Mouse (Mus musculus) hindbrain, embryonic 12.5 days (tissue): ENCODE data around the gene Fdx1l. TPM values are rescaled to one million over a fixed set of nuclear protein-coding genes. Genes with fewer than 3 reads are reported as not detected.
A peak's percentile ranks its signal among the peaks of the same experiment; 100 is the strongest.
"Not testable (repeated sequence)": the region's sequence is repeated elsewhere in the genome, so short reads cannot be mapped to it uniquely, and the experiment has no call there.

ENCODE experiments used
- ATAC-seq: fragments of 200-750 bp; cut with Nextera tagmentation; 2 replicates; pipeline ENCODE4 v1.8.0; 2017; ENCODE audit warnings: moderate TSS enrichment; ENCODE audit not compliant: low FRiP score
- H3K27ac ChIP-seq: fragments of 300-500 bp; sonication (generic); 2 replicates; pipeline ENCODE4 v1.5.1; 2016; ENCODE audit warnings: mild to moderate bottlenecking
- H3K27me3 ChIP-seq: fragments of 300-500 bp; sonication (generic); 2 replicates; pipeline ENCODE4 v1.6.1; 2016; ENCODE audit warnings: mild to moderate bottlenecking
- H3K36me3 ChIP-seq: fragments of 300-500 bp; sonication (generic); 2 replicates; pipeline ENCODE4 v1.6.1; 2016; ENCODE audit warnings: mild to moderate bottlenecking
- H3K4me1 ChIP-seq: fragments of 300-500 bp; sonication (generic); 2 replicates; pipeline ENCODE4 v1.6.1; 2016
- H3K4me2 ChIP-seq: fragments of 300-500 bp; sonication (generic); replicated peaks from 2 replicates; pipeline ENCODE4 v1.6.1; 2016; ENCODE audit warnings: mild to moderate bottlenecking
- H3K4me3 ChIP-seq: fragments of 300-500 bp; sonication (generic); 2 replicates; pipeline ENCODE4 v1.5.1; 2016; ENCODE audit warnings: mild to moderate bottlenecking
- H3K9ac ChIP-seq: fragments of 300-500 bp; sonication (generic); 2 replicates; pipeline ENCODE4 v1.6.1; 2016; ENCODE audit warnings: mild to moderate bottlenecking, moderate library complexity
- H3K9me3 ChIP-seq: fragments of 300-500 bp; sonication (generic); replicated peaks from 2 replicates; pipeline ENCODE4 v1.6.1; 2016; ENCODE audit warnings: mild to moderate bottlenecking
- WGBS: fragments of 180-500 bp; shearing (Covaris S2); methylation state at CpG from one replicate; pipeline ENCODE4 v1.1.7; 2016; 5-methylcytosine and 5-hydroxymethylcytosine counted together
- polyA plus RNA-seq: library from polyadenylated mRNA; unstranded; fragments of >200 nt; fragmentation: Nextera tagmentation; extraction: Ambion mirVana; gene quantifications from 2 replicates; pipeline ENCODE4 v1.2.1, GENCODE M21; 2016

Gene Fdx1l
- polyA plus RNA-seq, 1 experiment from 2014 or later: 46.4 TPM

DNA sequence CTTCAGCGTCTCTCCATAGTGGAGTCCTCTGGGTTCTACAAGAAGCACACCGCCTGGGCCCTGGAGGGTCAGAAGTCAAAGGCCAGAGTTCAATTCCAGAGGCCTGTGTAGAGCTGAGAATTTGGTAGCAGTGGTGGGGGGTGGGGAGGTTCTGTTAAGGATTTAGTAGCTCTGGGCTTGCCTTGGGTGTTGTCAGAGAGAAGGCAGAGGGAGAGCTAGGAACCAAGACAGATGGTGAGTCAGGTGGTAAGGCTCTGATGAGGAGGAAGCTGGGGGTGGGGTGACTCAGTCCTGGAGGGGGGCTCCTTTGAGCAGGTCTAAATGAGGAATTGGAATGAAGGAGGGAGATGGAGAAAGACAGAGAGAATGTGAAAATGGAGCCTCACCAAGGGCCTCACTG lies 10.5 kb downstream of the Fdx1l start:
- H3K27ac ChIP-seq: no peak overlapping the region
- no peaks in the 10 kb centered on the region for H3K27me3 ChIP-seq
- no peak overlapping the region for H3K4me3 ChIP-seq
- H3K36me3 ChIP-seq: peaks cover 48% of the 10 kb centered on the region
- H3K4me1 ChIP-seq: no peaks in the 10 kb centered on the region
- no peaks in the 10 kb centered on the region for H3K9me3 ChIP-seq
- no peak for ATAC-seq
- 84% methylated on average over 2 of the region's 2 CpGs for WGBS
- no peak overlapping the region for H3K4me2 ChIP-seq
- H3K9ac ChIP-seq: no peak overlapping the region

DNA sequence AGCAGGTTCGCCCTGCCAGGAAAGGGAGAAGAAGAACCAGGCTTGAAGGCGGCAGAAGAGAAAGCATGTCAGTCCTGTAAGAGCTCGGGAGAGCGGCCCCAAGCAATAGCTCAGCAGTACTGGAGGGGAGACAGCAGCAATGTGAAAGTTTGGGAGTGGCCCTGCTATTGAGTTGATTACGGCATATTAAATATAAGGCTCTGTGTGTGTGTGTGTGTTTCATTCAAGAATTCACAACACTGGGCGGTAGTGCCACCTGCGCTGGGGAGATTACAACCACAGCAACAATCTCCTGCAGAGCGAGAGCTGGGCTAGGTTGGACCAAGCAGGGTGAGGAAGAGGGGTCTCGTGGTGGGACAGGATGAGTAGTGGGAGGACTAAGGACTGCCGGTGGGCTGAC lies 21.8 kb downstream of the Fdx1l start:
- WGBS: 77% methylated on average over 10 of the region's 10 CpGs
- ATAC-seq: no peak

GRCm38 (mm10) chr9:21045235-21045634 lies 28.2 kb downstream of the Fdx1l start:
- peaks cover 15% of the 10 kb centered on the region for H3K27me3 ChIP-seq
- ATAC-seq: no peak
- H3K4me1 ChIP-seq: no peaks in the 10 kb centered on the region
- no peak overlapping the region for H3K4me2 ChIP-seq
- 86% methylated on average over 3 of the region's 3 CpGs for WGBS
- H3K9ac ChIP-seq: no peak overlapping the region
- no peak overlapping the region for H3K27ac ChIP-seq
- no peaks in the 10 kb centered on the region for H3K36me3 ChIP-seq
- H3K9me3 ChIP-seq: no peaks in the 10 kb centered on the region
- no peak overlapping the region for H3K4me3 ChIP-seq

More for the DNA sequence above, 21.8 kb downstream of the Fdx1l start:
- Histone ChIP-seq H3K9me3 (no peaks in the 10 kb centered on the region), H3K9ac (no peak overlapping the region), H3K4me2 (no peak overlapping the region), H3K4me1 (no peaks in the 10 kb centered on the region), H3K27ac (no peak overlapping the region), H3K36me3 (no peaks in the 10 kb centered on the region), H3K4me3 (no peak overlapping the region), H3K27me3 (no peaks in the 10 kb centered on the region)

DNA sequence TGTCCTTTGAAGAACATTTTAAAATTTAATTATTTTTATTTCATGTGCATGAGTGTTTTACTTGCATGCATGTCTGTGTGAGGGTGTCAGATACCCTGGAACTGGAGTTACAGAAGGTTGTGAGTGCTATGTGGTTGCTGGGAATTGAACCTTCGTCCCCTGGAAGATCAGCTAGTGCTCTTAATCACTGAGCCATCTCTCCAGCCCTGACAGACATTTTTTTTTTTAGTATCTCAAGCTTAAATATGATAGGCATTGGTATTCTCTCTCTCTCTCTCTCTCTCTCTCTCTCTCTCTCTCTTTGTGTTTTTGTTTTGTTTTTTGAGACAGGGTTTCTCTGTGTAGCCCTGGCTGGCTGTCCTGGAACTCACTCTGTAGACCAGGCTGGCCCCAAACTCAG lies 28.6 kb downstream of the Fdx1l start:
- WGBS: 46% methylated on average over 1 of the region's 1 CpGs
- not testable (repeated sequence) for H3K9ac ChIP-seq, H3K9me3 ChIP-seq, ATAC-seq, H3K4me2 ChIP-seq, H3K4me3 ChIP-seq, H3K4me1 ChIP-seq, H3K36me3 ChIP-seq, H3K27ac ChIP-seq
- H3K27me3 ChIP-seq: peaks cover 19% of the 10 kb centered on the region

- Histone ChIP-seq H3K36me3 (no peaks in the 10 kb centered on the region), H3K27me3 (peaks cover 31% of the 10 kb centered on the region), H3K9me3 (no peaks in the 10 kb centered on the region), H3K4me1 (no peaks in the 10 kb centered on the region; the same call in 1 of the 2 replicates), H3K4me3 (no peak overlapping the region), H3K27ac (no peak overlapping the region), H3K4me2 (no peak overlapping the region), H3K9ac (no peak overlapping the region)
- no peak for ATAC-seq
- WGBS: 88% methylated on average over 4 of the region's 4 CpGs
Measured at GRCm38 (mm10) chr9:21043563-21043962, 29.9 kb downstream of the Fdx1l start.

GRCm38 (mm10) chr9:21041308-21041707 lies 32.1 kb downstream of the Fdx1l start:
- Histone ChIP-seq H3K9me3 (no peaks in the 10 kb centered on the region), H3K4me1 (peaks cover 15% of the 10 kb centered on the region), H3K4me2 (no peak overlapping the region), H3K27me3 (peaks cover 54% of the 10 kb centered on the region), H3K9ac (no peak overlapping the region), H3K4me3 (no peak overlapping the region), H3K27ac (no peak overlapping the region), H3K36me3 (no peaks in the 10 kb centered on the region)
- WGBS: 46% methylated on average over 4 of the region's 4 CpGs
- ATAC-seq: no peak

- Histone ChIP-seq H3K9me3 (no peaks in the 10 kb centered on the region), H3K4me2 (no peak overlapping the region), H3K9ac (no peak overlapping the region), H3K27ac (no peak overlapping the region), H3K4me3 (no peak overlapping the region), H3K4me1 (peaks cover 15% of the 10 kb centered on the region), H3K36me3 (no peaks in the 10 kb centered on the region), H3K27me3 (peaks cover 69% of the 10 kb centered on the region)
- ATAC-seq: no peak
- WGBS: 78% methylated on average over 3 of the region's 3 CpGs
Measured at GRCm38 (mm10) chr9:21039779-21040178, 33.6 kb downstream of the Fdx1l start.

- Histone ChIP-seq H3K4me2 (peak overlapping the region; percentile 61), H3K4me1 (peaks cover 25% of the 10 kb centered on the region), H3K36me3 (no peaks in the 10 kb centered on the region), H3K27me3 (peaks cover 86% of the 10 kb centered on the region), H3K27ac (no peak overlapping the region), H3K4me3 (peak overlapping the region; percentile 38), H3K9me3 (no peaks in the 10 kb centered on the region), H3K9ac (peak overlapping the region; percentile 57; the same call in 1 of the 2 replicates)
- WGBS: 2% methylated on average over 31 of the region's 31 CpGs
- ATAC-seq: peak; percentile 41
Measured at GRCm38 (mm10) chr9:21037481-21037891, 35.9 kb downstream of the Fdx1l start.

- H3K9me3 ChIP-seq: no peaks in the 10 kb centered on the region
- peaks cover 95% of the 10 kb centered on the region for H3K27me3 ChIP-seq
- H3K27ac ChIP-seq: no peak overlapping the region
- H3K4me3 ChIP-seq: peak overlapping the region; percentile 38; the same call in 1 of the 2 replicates
- H3K4me2 ChIP-seq: peak overlapping the region; percentile 61
- H3K9ac ChIP-seq: no peak overlapping the region
- H3K36me3 ChIP-seq: no peaks in the 10 kb centered on the region
- peaks cover 32% of the 10 kb centered on the region for H3K4me1 ChIP-seq
- no peak for ATAC-seq
- WGBS: under 1% methylated on average over 22 of the region's 22 CpGs
Measured at GRCm38 (mm10) chr9:21036666-21037065, 36.7 kb downstream of the Fdx1l start.

- 7% methylated on average over 20 of the region's 20 CpGs for WGBS
- Histone ChIP-seq H3K27me3 (peaks cover 97% of the 10 kb centered on the region), H3K9me3 (no peaks in the 10 kb centered on the region), H3K9ac (no peak overlapping the region), H3K36me3 (no peaks in the 10 kb centered on the region), H3K4me2 (no peak overlapping the region), H3K27ac (no peak overlapping the region), H3K4me1 (peaks cover 37% of the 10 kb centered on the region), H3K4me3 (no peak overlapping the region)
- ATAC-seq: no peak
Measured at GRCm38 (mm10) chr9:21036161-21036560, 37.3 kb downstream of the Fdx1l start.

GRCm38 (mm10) chr9:21035586-21035985 lies 37.8 kb downstream of the Fdx1l start:
- H3K4me3 ChIP-seq: no peak overlapping the region
- H3K4me1 ChIP-seq: peaks cover 43% of the 10 kb centered on the region
- no peak overlapping the region for H3K9ac ChIP-seq

DNA sequence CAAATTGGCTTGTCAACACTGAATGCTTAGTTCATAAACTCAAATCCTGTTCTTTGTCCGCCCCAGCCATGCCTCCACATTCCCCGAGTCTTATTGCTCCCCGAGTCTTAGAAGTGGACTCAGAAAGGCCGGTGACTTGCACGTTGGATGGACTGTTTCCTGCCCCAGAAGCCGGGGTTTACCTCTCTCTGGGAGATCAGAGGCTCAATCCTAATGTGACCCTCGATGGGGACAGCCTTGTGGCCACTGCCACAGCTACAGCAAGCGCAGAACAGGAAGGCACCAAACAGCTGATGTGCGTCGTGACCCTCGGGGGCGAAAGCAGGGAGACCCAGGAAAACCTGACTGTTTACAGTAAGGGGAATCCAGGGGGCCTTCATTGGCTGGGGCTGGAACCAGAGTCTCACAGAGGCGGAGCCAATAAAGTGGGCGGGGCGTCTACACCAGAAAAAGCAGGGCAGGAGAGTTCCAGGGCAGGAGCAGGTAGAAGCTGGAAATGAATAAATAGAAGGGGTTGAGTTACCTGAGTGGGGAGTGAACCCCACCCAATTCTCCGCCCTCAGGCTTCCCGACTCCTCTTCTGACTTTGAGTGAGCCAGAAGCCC lies 38.8 kb downstream of the Fdx1l start:
- H3K36me3 ChIP-seq: no peaks in the 10 kb centered on the region
- H3K4me1 ChIP-seq: peaks cover 46% of the 10 kb centered on the region
- no peaks in the 10 kb centered on the region for H3K9me3 ChIP-seq
- H3K27me3 ChIP-seq: peaks cover 99% of the 10 kb centered on the region
- no peak overlapping the region for H3K4me3 ChIP-seq
- H3K27ac ChIP-seq: no peak overlapping the region
- no peak for ATAC-seq
- no peak overlapping the region for H3K4me2 ChIP-seq
- WGBS: 4% methylated on average over 17 of the region's 17 CpGs
- H3K9ac ChIP-seq: no peak overlapping the region

More at GRCm38 (mm10) chr9:21035586-21035985, 37.8 kb downstream of the Fdx1l start:
- Histone ChIP-seq H3K27ac (no peak overlapping the region), H3K36me3 (no peaks in the 10 kb centered on the region), H3K4me2 (no peak overlapping the region), H3K9me3 (no peaks in the 10 kb centered on the region), H3K27me3 (peaks cover 99% of the 10 kb centered on the region)
- WGBS: 16% methylated on average over 9 of the region's 9 CpGs
- ATAC-seq: no peak

GRCm38 (mm10) chr9:21033136-21033535 lies 40.3 kb downstream of the Fdx1l start:
- ATAC-seq: no peak
- Histone ChIP-seq H3K9ac (no peak overlapping the region), H3K4me1 (peaks cover 50% of the 10 kb centered on the region), H3K27me3 (peaks cover 99% of the 10 kb centered on the region), H3K4me3 (peak overlapping the region; percentile 41), H3K9me3 (no peaks in the 10 kb centered on the region), H3K36me3 (no peaks in the 10 kb centered on the region), H3K27ac (no peak overlapping the region), H3K4me2 (peak overlapping the region; percentile 70)
- 0% methylated on average over 34 of the region's 34 CpGs for WGBS
